Mouse (Mus musculus) heart, embryonic 10.5 days (tissue): ENCODE data around the gene Nedd4. TPM values are rescaled to one million over a fixed set of nuclear protein-coding genes. Genes with fewer than 3 reads are reported as not detected.
"Not testable (repeated sequence)": the region's sequence is repeated elsewhere in the genome, so short reads cannot be mapped to it uniquely, and the experiment has no call there.

Source experiments
- DNase-seq: peaks from one replicate; pipeline ENCODE4 v3.0.0-alpha.2; 2017; ENCODE audit warnings: low spot score
- H3K27ac ChIP-seq: fragments of 300-500 bp; sonication (generic); 2 replicates; pipeline ENCODE4 v1.5.1; 2016; ENCODE audit warnings: mild to moderate bottlenecking
- H3K27me3 ChIP-seq: fragments of 300-500 bp; sonication (generic); 2 replicates; pipeline ENCODE4 v1.6.1; 2016; ENCODE audit warnings: mild to moderate bottlenecking; ENCODE audit not compliant: poor library complexity, insufficient read depth, severe bottlenecking
- H3K36me3 ChIP-seq: fragments of 300-500 bp; sonication (generic); 2 replicates; pipeline ENCODE4 v1.6.1; 2016; ENCODE audit warnings: mild to moderate bottlenecking, moderate library complexity
- H3K4me1 ChIP-seq: fragments of 300-500 bp; sonication (generic); 2 replicates; pipeline ENCODE4 v1.6.1; 2016; ENCODE audit warnings: mild to moderate bottlenecking
- H3K4me3 ChIP-seq: fragments of 300-500 bp; sonication (generic); 2 replicates; pipeline ENCODE4 v1.5.1; 2016; ENCODE audit warnings: mild to moderate bottlenecking, moderate library complexity
- H3K9me3 ChIP-seq: fragments of 300-500 bp; sonication (generic); 2 replicates; pipeline ENCODE4 v1.6.1; 2016; ENCODE audit warnings: mild to moderate bottlenecking, moderate library complexity
- WGBS: fragments of 180-500 bp; shearing (Covaris S2); methylation state at CpG from one replicate; pipeline ENCODE4 v1.1.7; 2016; 5-methylcytosine and 5-hydroxymethylcytosine counted together
- polyA plus RNA-seq: library from polyadenylated mRNA; unstranded; fragments of >200 nt; fragmentation: Nextera tagmentation; extraction: Ambion mirVana; gene quantifications from 2 replicates; pipeline ENCODE4 v1.2.1, GENCODE M21; 2016

Nedd4 gene
- polyA plus RNA-seq, 1 experiment from 2014 or later = 515 TPM

- Histone ChIP-seq H3K9me3 (no peaks in the 10 kb centered on the region), H3K27ac (0 out of 2 replicates have a peak overlapping the region, but pooled peaks have one; percentile 7), H3K36me3 (no peaks in the 10 kb centered on the region), H3K4me1 (peaks cover 53% of the 10 kb centered on the region), H3K4me3 (no peak overlapping the region), H3K27me3 (no peaks in the 10 kb centered on the region)
- WGBS = 41% methylated on average over 3 of the region's 3 CpGs
- DNase-seq = no peak
Measured at GRCm38 (mm10) chr9:72656940-72657339, 5.2 kb upstream of the Nedd4 start.

- WGBS = 83% methylated on average over 1 of the region's 1 CpGs
- Histone ChIP-seq H3K36me3 (no peaks in the 10 kb centered on the region), H3K27me3 (no peaks in the 10 kb centered on the region), H3K9me3 (no peaks in the 10 kb centered on the region), H3K27ac (no peak overlapping the region), H3K4me1 (peaks cover 45% of the 10 kb centered on the region), H3K4me3 (no peak overlapping the region)
- no peak for DNase-seq
Measured at GRCm38 (mm10) chr9:72657694-72658093, 4.5 kb upstream of the Nedd4 start.

GRCm38 (mm10) chr9:72660139-72660538 lies 2.0 kb upstream of the Nedd4 start:
- peaks cover 15% of the 10 kb centered on the region for H3K36me3 ChIP-seq
- H3K27me3 ChIP-seq = no peaks in the 10 kb centered on the region
- no peak overlapping the region for H3K4me3 ChIP-seq
- DNase-seq = no peak
- peaks cover 47% of the 10 kb centered on the region for H3K4me1 ChIP-seq
- WGBS = 77% methylated on average over 4 of the region's 4 CpGs
- no peaks in the 10 kb centered on the region for H3K9me3 ChIP-seq
- H3K27ac ChIP-seq = no peak overlapping the region

- DNase-seq = no peak
- peaks cover 22% of the 10 kb centered on the region for H3K36me3 ChIP-seq
- H3K27ac ChIP-seq = peak overlapping the region; percentile 100
- 40% methylated on average over 1 of the region's 1 CpGs for WGBS
- peaks cover 42% of the 10 kb centered on the region for H3K4me1 ChIP-seq
- no peaks in the 10 kb centered on the region for H3K9me3 ChIP-seq
- H3K27me3 ChIP-seq = no peaks in the 10 kb centered on the region
- H3K4me3 ChIP-seq = no peak overlapping the region
Measured at GRCm38 (mm10) chr9:72660911-72661310, 1.2 kb upstream of the Nedd4 start.

- peaks cover 37% of the 10 kb centered on the region for H3K4me1 ChIP-seq
- H3K4me3 ChIP-seq = peak overlapping the region; percentile 97
- H3K27me3 ChIP-seq = no peaks in the 10 kb centered on the region
- no peaks in the 10 kb centered on the region for H3K9me3 ChIP-seq
- 1% methylated on average over 13 of the region's 13 CpGs for WGBS
- no peak for DNase-seq
- H3K27ac ChIP-seq = peak overlapping the region; percentile 100
- H3K36me3 ChIP-seq = peaks cover 26% of the 10 kb centered on the region
Measured at GRCm38 (mm10) chr9:72661561-72661894, 618 bp upstream of the Nedd4 start.

- under 1% methylated on average over 55 of the region's 55 CpGs for WGBS
- peak overlapping the region; percentile 100 for H3K27ac ChIP-seq
- H3K9me3 ChIP-seq = no peaks in the 10 kb centered on the region
- peak; percentile 96 for DNase-seq
- H3K36me3 ChIP-seq = peaks cover 39% of the 10 kb centered on the region
- peaks cover 30% of the 10 kb centered on the region for H3K4me1 ChIP-seq
- peak overlapping the region; percentile 97 for H3K4me3 ChIP-seq
- no peaks in the 10 kb centered on the region for H3K27me3 ChIP-seq
Measured at GRCm38 (mm10) chr9:72662691-72663533, 766 bp downstream of the Nedd4 start.

- WGBS = 15% methylated on average over 10 of the region's 10 CpGs
- peaks cover 41% of the 10 kb centered on the region for H3K36me3 ChIP-seq
- no peak for DNase-seq
- H3K9me3 ChIP-seq = no peaks in the 10 kb centered on the region
- no peaks in the 10 kb centered on the region for H3K27me3 ChIP-seq
- H3K4me1 ChIP-seq = peaks cover 30% of the 10 kb centered on the region
- peak overlapping the region; percentile 100 for H3K27ac ChIP-seq
- H3K4me3 ChIP-seq = peak overlapping the region; percentile 97
Measured at GRCm38 (mm10) chr9:72663534-72663918, 1.4 kb downstream of the Nedd4 start.

GRCm38 (mm10) chr9:72664409-72665351 lies 2.5 kb downstream of the Nedd4 start:
- Histone ChIP-seq H3K4me3 (peak overlapping the region; percentile 97), H3K9me3 (no peaks in the 10 kb centered on the region), H3K27ac (peak overlapping the region; percentile 100; the same call in 1 of the 2 replicates), H3K27me3 (no peaks in the 10 kb centered on the region), H3K4me1 (peaks cover 34% of the 10 kb centered on the region), H3K36me3 (peaks cover 52% of the 10 kb centered on the region)
- 65% methylated on average over 12 of the region's 12 CpGs for WGBS
- DNase-seq = no peak

GRCm38 (mm10) chr9:72665517-72665916 lies 3.4 kb downstream of the Nedd4 start:
- H3K4me1 ChIP-seq = peaks cover 34% of the 10 kb centered on the region
- DNase-seq = no peak
- H3K36me3 ChIP-seq = peaks cover 60% of the 10 kb centered on the region
- no peaks in the 10 kb centered on the region for H3K9me3 ChIP-seq
- no peaks in the 10 kb centered on the region for H3K27me3 ChIP-seq
- peak overlapping the region; percentile 97 for H3K4me3 ChIP-seq
- 52% methylated on average over 7 of the region's 7 CpGs for WGBS
- H3K27ac ChIP-seq = no peak overlapping the region

- not testable (repeated sequence) for H3K4me3 ChIP-seq, H3K27me3 ChIP-seq, DNase-seq, H3K27ac ChIP-seq, H3K9me3 ChIP-seq
- WGBS = 72% methylated on average over 7 of the region's 8 CpGs
- H3K36me3 ChIP-seq = peaks cover 67% of the 10 kb centered on the region
- H3K4me1 ChIP-seq = peaks cover 28% of the 10 kb centered on the region
Measured at GRCm38 (mm10) chr9:72666352-72667021, 4.3 kb downstream of the Nedd4 start.

GRCm38 (mm10) chr9:72667126-72667525 lies 5.0 kb downstream of the Nedd4 start:
- H3K4me1 ChIP-seq = peaks cover 24% of the 10 kb centered on the region
- no peaks in the 10 kb centered on the region for H3K9me3 ChIP-seq
- DNase-seq = no peak
- peaks cover 74% of the 10 kb centered on the region for H3K36me3 ChIP-seq
- no peaks in the 10 kb centered on the region for H3K27me3 ChIP-seq
- H3K27ac ChIP-seq = no peak overlapping the region
- WGBS = 81% methylated on average over 3 of the region's 3 CpGs
- no peak overlapping the region for H3K4me3 ChIP-seq

- WGBS = 87% methylated on average over 7 of the region's 7 CpGs
- H3K9me3 ChIP-seq = no peaks in the 10 kb centered on the region
- H3K4me1 ChIP-seq = peaks cover 18% of the 10 kb centered on the region
- no peak for DNase-seq
- H3K27me3 ChIP-seq = no peaks in the 10 kb centered on the region
- H3K36me3 ChIP-seq = peaks cover 89% of the 10 kb centered on the region
- no peak overlapping the region for H3K4me3 ChIP-seq
- H3K27ac ChIP-seq = no peak overlapping the region
Measured at GRCm38 (mm10) chr9:72669383-72669782, 7.2 kb downstream of the Nedd4 start.
